Mouse (Mus musculus) C2C12 (cell line): Measurements from ENCODE around the gene Suclg2. TPM values are rescaled to one million over a fixed set of nuclear protein-coding genes. Genes with fewer than 3 reads are reported as not detected.

Experiments
- H3K27me3 ChIP-seq: one replicate; pipeline ENCODE4 v1.6.1; 2011; ENCODE audit not compliant: control insufficient read depth, insufficient read depth, insufficient read length
- H3K36me3 ChIP-seq: one replicate; pipeline ENCODE4 v1.6.1; 2011; ENCODE audit not compliant: control insufficient read depth, insufficient read depth
- H3K4me3 ChIP-seq: one replicate; pipeline ENCODE4 v1.5.1; 2011; ENCODE audit warnings: mild to moderate bottlenecking, control low read depth; ENCODE audit not compliant: poor library complexity, insufficient read depth, severe bottlenecking
- H3K79me2 ChIP-seq: one replicate; pipeline ENCODE4 v1.6.1; 2011; ENCODE audit not compliant: control insufficient read depth, insufficient read depth
- H3K79me3 ChIP-seq: one replicate; pipeline ENCODE4 v1.6.1; 2011; ENCODE audit warnings: low read depth, control low read depth
- H3ac ChIP-seq: one replicate; pipeline ENCODE3; 2011; ENCODE audit warnings: low read depth; ENCODE audit not compliant: control insufficient read depth, insufficient read length
- CEBPB ChIP-seq: IDR thresholded peaks from one replicate; pipeline ENCODE4 v1.6.1; 2011; ENCODE audit warnings: low read depth, mild to moderate bottlenecking, control low read depth, moderate library complexity
- CTCF ChIP-seq: IDR thresholded peaks from one replicate; pipeline ENCODE4 v1.5.1; 2011; ENCODE audit not compliant: control insufficient read depth, insufficient read depth, insufficient read length
- FOSL1 ChIP-seq: IDR thresholded peaks from one replicate; pipeline ENCODE4 v1.8.0; 2011; ENCODE audit warnings: mild to moderate bottlenecking, low read length; ENCODE audit not compliant: poor library complexity, insufficient read depth, severe bottlenecking
- MAX ChIP-seq: IDR thresholded peaks from one replicate; pipeline ENCODE4 v1.6.1; 2011; ENCODE audit warnings: mild to moderate bottlenecking, control low read depth
- MYOD1 ChIP-seq: IDR thresholded peaks from one replicate; pipeline ENCODE4 v1.6.1; 2011; ENCODE audit warnings: low read depth; ENCODE audit not compliant: control insufficient read depth, insufficient read length
- MYOG ChIP-seq: IDR thresholded peaks from one replicate; pipeline ENCODE4 v1.6.1; 2011; ENCODE audit not compliant: control insufficient read depth, insufficient read length; ENCODE audit errors: extremely low read depth
- USF1 ChIP-seq: IDR thresholded peaks from one replicate; pipeline ENCODE4 v1.6.1; 2011; ENCODE audit warnings: low read depth, mild to moderate bottlenecking, control low read depth, moderate library complexity
- polyA plus RNA-seq: library from polyadenylated mRNA; unstranded; fragments of >200 nt; fragmentation: generic; extraction: Trizol; gene quantifications from one replicate; pipeline ENCODE4 v1.2.1, GENCODE M21; 2012; ENCODE audit warnings: missing spikeins

The Suclg2 gene
- polyA plus RNA-seq, 1 experiment: 23.2 TPM

- peaks cover 10% of the 10 kb centered on the region for H3K36me3 ChIP-seq
- no peaks in the 10 kb centered on the region for H3K79me2 ChIP-seq
- H3ac ChIP-seq: no peak overlapping the region
- no peak overlapping the region for H3K4me3 ChIP-seq
- H3K79me3 ChIP-seq: no peaks in the 10 kb centered on the region
- TF ChIP-seq USF1 (no peak), FOSL1 (no peak), MYOD1 (no peak), CEBPB (no peak), CTCF (no peak), MAX (no peak), MYOG (no peak)
- H3K27me3 ChIP-seq: no peaks in the 10 kb centered on the region
Observed at GRCm38 (mm10) chr6:95579792-95580191, 138.8 kb downstream of the Suclg2 start.

- TF ChIP-seq CEBPB (no peak), MYOD1 (no peak), MAX (no peak), CTCF (no peak), FOSL1 (no peak), MYOG (no peak), USF1 (no peak)
- no peaks in the 10 kb centered on the region for H3K79me2 ChIP-seq
- H3K4me3 ChIP-seq: no peak overlapping the region
- no peak overlapping the region for H3ac ChIP-seq
- H3K27me3 ChIP-seq: no peaks in the 10 kb centered on the region
- peaks cover 7% of the 10 kb centered on the region for H3K36me3 ChIP-seq
- no peaks in the 10 kb centered on the region for H3K79me3 ChIP-seq
Observed at GRCm38 (mm10) chr6:95575531-95575930, 143.1 kb downstream of the Suclg2 start.

- Histone ChIP-seq H3K4me3 (no peak overlapping the region), H3K79me3 (no peaks in the 10 kb centered on the region), H3K36me3 (peaks cover 7% of the 10 kb centered on the region), H3K27me3 (no peaks in the 10 kb centered on the region), H3ac (no peak overlapping the region), H3K79me2 (no peaks in the 10 kb centered on the region)
- TF ChIP-seq FOSL1 (no peak), USF1 (no peak), MYOG (no peak), MYOD1 (no peak), CEBPB (no peak)
Observed at GRCm38 (mm10) chr6:95574867-95575266, 143.7 kb downstream of the Suclg2 start.

- Histone ChIP-seq H3ac (no peak overlapping the region), H3K4me3 (no peak overlapping the region), H3K79me3 (no peaks in the 10 kb centered on the region), H3K36me3 (peaks cover 7% of the 10 kb centered on the region), H3K79me2 (no peaks in the 10 kb centered on the region), H3K27me3 (no peaks in the 10 kb centered on the region)
- TF ChIP-seq CTCF (no peak), MAX (no peak), USF1 (no peak)
Observed at GRCm38 (mm10) chr6:95574389-95574788, 144.2 kb downstream of the Suclg2 start.

GRCm38 (mm10) chr6:95573035-95573759, 145.4 kb downstream of the Suclg2 start:
- Histone ChIP-seq H3ac (no peak overlapping the region), H3K79me2 (no peaks in the 10 kb centered on the region), H3K36me3 (peaks cover 4% of the 10 kb centered on the region), H3K4me3 (no peak overlapping the region), H3K27me3 (no peaks in the 10 kb centered on the region), H3K79me3 (no peaks in the 10 kb centered on the region)
- TF ChIP-seq MYOG (no peak), MAX (no peak), CTCF (no peak), MYOD1 (no peak), USF1 (no peak), CEBPB (no peak), FOSL1 (no peak)

GRCm38 (mm10) chr6:95571620-95572019, 147.0 kb downstream of the Suclg2 start:
- Histone ChIP-seq H3K27me3 (no peaks in the 10 kb centered on the region), H3K36me3 (peaks cover 4% of the 10 kb centered on the region), H3K79me3 (no peaks in the 10 kb centered on the region), H3K4me3 (no peak overlapping the region), H3ac (no peak overlapping the region), H3K79me2 (no peaks in the 10 kb centered on the region)
- no peak for TF ChIP-seq MYOD1
- no peak for TF ChIP-seq USF1
- TF ChIP-seq FOSL1: no peak
- no peak for TF ChIP-seq MYOG
- no peak for TF ChIP-seq CTCF
- no peak for TF ChIP-seq CEBPB
- no peak for TF ChIP-seq MAX
